In genomic region chr19:8569453-8569863, GRCm38 (mm10) we compare ENCODE assay signal across 8 mouse cellular contexts. TPM values are rescaled to one million over a fixed set of nuclear protein-coding genes. Genes with fewer than 3 reads are reported as not detected.
A peak's percentile ranks its signal among the peaks of the same experiment; 100 is the strongest.
DNase-seq lines count a peak whose midpoint lies in the region; ATAC-seq and TF ChIP-seq lines count a peak whose summit lies in the region.

No protein-coding gene starts in this region.

- no peak for TF ChIP-seq POLR2A in lung, adult 2 months (IDR thresholded peaks at IDR 0.05; ENCODE audit: borderline replicate concordance, extremely low read depth, low read depth, low read length)

- peak overlapping the region; percentile 79 for H3K4me2 ChIP-seq in midbrain, embryonic 16.5 days (ENCODE audit: low read length)

- H3K4me1 ChIP-seq in lung, adult 2 months (ENCODE audit: control insufficient read depth, insufficient read depth, low read length) = no peaks in the 10 kb centered on the region; the same call in 1 of the 2 replicates
- no peaks in the 10 kb centered on the region; the same call in 1 of the 2 replicates for H3K4me1 ChIP-seq in midbrain, embryonic 16.5 days (ENCODE audit: control insufficient read depth, insufficient read depth, low read length)

- H3K9me3 ChIP-seq in midbrain, embryonic 16.5 days (replicated peaks; ENCODE audit: control insufficient read depth, low read length, poor library complexity, severe bottlenecking) = no peaks in the 10 kb centered on the region

- H3K9ac ChIP-seq in midbrain, embryonic 16.5 days (ENCODE audit: low read depth, low read length) = peak overlapping the region; percentile 54

- 13% methylated on average over 14 of the region's 14 CpGs for WGBS in lung, adult 2 months
- 2% methylated on average over 14 of the region's 14 CpGs for WGBS in midbrain, embryonic 16.5 days

- DNase-seq in lung, adult 2 months = peak; percentile 9
- no peak for DNase-seq in lung, postnatal 36 days
- DNase-seq in embryo, embryonic 10.5 days (ENCODE audit: low spot score) = peak; percentile 72
- peak; percentile 29 to 33 for DNase-seq in heart, postnatal 10 days
- DNase-seq in layer of hippocampus, postnatal 36 days = peak; percentile 50 to 51
- DNase-seq in adrenal gland, adult 8-10 months = no peak

- ATAC-seq in midbrain, embryonic 16.5 days = peak; percentile 69
- no peak for ATAC-seq in erythroid progenitor cell, adult 5-6 weeks (replicated peaks; ENCODE audit: low FRiP score, poor library complexity, severe bottlenecking)

- H3K27me3 ChIP-seq in midbrain, embryonic 16.5 days (ENCODE audit: control insufficient read depth, insufficient read depth, low read depth, low read length) = no peaks in the 10 kb centered on the region

- H3K36me3 ChIP-seq in midbrain, embryonic 16.5 days (ENCODE audit: control insufficient read depth, insufficient read depth, low read length) = no peaks in the 10 kb centered on the region

- no peak overlapping the region for H3K4me3 ChIP-seq in lung, adult 2 months (replicated peaks; ENCODE audit: extremely low read depth, low read depth, low read length)
- H3K4me3 ChIP-seq in midbrain, embryonic 16.5 days (ENCODE audit: low read depth, low read length) = peak overlapping the region; percentile 33

- H3K27ac ChIP-seq in midbrain, embryonic 16.5 days (ENCODE audit: low read length) = no peak overlapping the region

- intact Hi-C loops in heart, postnatal 10 days (cut with DNase I) = no loop called here

- TF ChIP-seq CTCF in lung, adult 2 months (IDR thresholded peaks at IDR 0.05; ENCODE audit: insufficient read depth, low read length) = no peak

RNA-seq across cellular contexts. Expression of gene Slc22a8, which starts 21.6 kb away (rescaled TPM):
- 0.07 TPM in 1 of 2 replicates, not detected in the other for polyA plus RNA-seq in lung, adult 2 months (2012; rRNA removed)
- under 1 TPM in 1 of 2 experiments, not detected in 1; 0.07 TPM for total RNA-seq in heart, postnatal 10 days (2021)
- 1 to 10 TPM; 8.6 TPM for total RNA-seq in layer of hippocampus, postnatal 36 days (2021)
- 11.7 and 13.6 TPM in 2 replicates for polyA plus RNA-seq in midbrain, embryonic 16.5 days (2015; fragmentation: Nextera tagmentation; extraction: Ambion mirVana)
- total RNA-seq in erythroid progenitor cell, adult 5-6 weeks (2015; ENCODE audit: low replicate concordance) = 1.1 TPM in 1 of 2 replicates, not detected in the other
- not detected in 2 replicates for total RNA-seq in erythroid progenitor cell, adult 5-6 weeks (2017; ENCODE audit: low replicate concordance)
- total RNA-seq in adrenal gland, adult 8-10 months (2022) = under 1 TPM in 3 of 4 experiments, not detected in 1; 0.07 to 0.40 (median 0.15) TPM

RNA-seq across cellular contexts. Expression of gene Slc22a6, which starts 48.4 kb away (rescaled TPM):
- not detected in 2 replicates for polyA plus RNA-seq in lung, adult 2 months (2012; rRNA removed)
- total RNA-seq in heart, postnatal 10 days (2021) = not detected
- 1 to 10 TPM; 1.7 to 2.1 TPM for total RNA-seq in layer of hippocampus, postnatal 36 days (2021)
- 9.2 and 10.0 TPM in 2 replicates for polyA plus RNA-seq in midbrain, embryonic 16.5 days (2015; fragmentation: Nextera tagmentation; extraction: Ambion mirVana)
- not detected in 2 replicates for total RNA-seq in erythroid progenitor cell, adult 5-6 weeks (2015; ENCODE audit: low replicate concordance)
- not detected in 2 replicates for total RNA-seq in erythroid progenitor cell, adult 5-6 weeks (2017; ENCODE audit: low replicate concordance)
- not detected for total RNA-seq in adrenal gland, adult 8-10 months (2022)

Comparison
In these comparisons a context has a peak if more than half of its experiments do, and no peak if none do; other contexts are left out.
1. DNase-seq: peak in lung, adult 2 months (single experiment), embryo, embryonic 10.5 days (single experiment), heart, postnatal 10 days (2 of 2) and layer of hippocampus, postnatal 36 days (2 of 2); none in lung, postnatal 36 days (single experiment) and adrenal gland, adult 8-10 months (single experiment).
2. RNA of gene Slc22a8, which starts 21.6 kb away (total RNA-seq): 8.6 TPM in layer of hippocampus, postnatal 36 days; 0.07 to 0.40 TPM in adrenal gland, adult 8-10 months, 0.07 TPM in heart, postnatal 10 days and 1.1 TPM in erythroid progenitor cell, adult 5-6 weeks; every median in the first group is over 4 times any median in the second.